Mouse (Mus musculus) brown adipose tissue, adult 24 weeks (tissue): ENCODE data around the gene Tsen15. TPM values are rescaled to one million over a fixed set of nuclear protein-coding genes. Genes with fewer than 3 reads are reported as not detected.
"Not testable (repeated sequence)": the region's sequence is repeated elsewhere in the genome, so short reads cannot be mapped to it uniquely, and the experiment has no call there.

Source experiments
- H3K27ac ChIP-seq: fragments of 200-500 bp; replicated peaks from 2 replicates; pipeline ENCODE4 v1.5.1; 2012; ENCODE audit warnings: low read depth, mild to moderate bottlenecking, low read length
- H3K4me1 ChIP-seq: fragments of 200-500 bp; 2 replicates; pipeline ENCODE4 v1.6.1; 2012; ENCODE audit warnings: low read length, mixed read lengths; ENCODE audit not compliant: control insufficient read depth, insufficient read depth, insufficient read length
- H3K4me3 ChIP-seq: fragments of 200-500 bp; 2 replicates; pipeline ENCODE4 v1.5.1; 2012; ENCODE audit warnings: low read depth, mild to moderate bottlenecking, low read length, moderate library complexity; ENCODE audit not compliant: insufficient read depth
- polyA plus RNA-seq: library from polyadenylated mRNA; stranded (reverse); fragments of >200 nt; gene quantifications from 2 replicates; pipeline ENCODE4 v1.2.4, GENCODE M21; 2012; ENCODE audit not compliant: missing spikeins, insufficient read depth, insufficient read length

Tsen15 gene
- polyA plus RNA-seq, 1 experiment: 9.6 TPM

DNA sequence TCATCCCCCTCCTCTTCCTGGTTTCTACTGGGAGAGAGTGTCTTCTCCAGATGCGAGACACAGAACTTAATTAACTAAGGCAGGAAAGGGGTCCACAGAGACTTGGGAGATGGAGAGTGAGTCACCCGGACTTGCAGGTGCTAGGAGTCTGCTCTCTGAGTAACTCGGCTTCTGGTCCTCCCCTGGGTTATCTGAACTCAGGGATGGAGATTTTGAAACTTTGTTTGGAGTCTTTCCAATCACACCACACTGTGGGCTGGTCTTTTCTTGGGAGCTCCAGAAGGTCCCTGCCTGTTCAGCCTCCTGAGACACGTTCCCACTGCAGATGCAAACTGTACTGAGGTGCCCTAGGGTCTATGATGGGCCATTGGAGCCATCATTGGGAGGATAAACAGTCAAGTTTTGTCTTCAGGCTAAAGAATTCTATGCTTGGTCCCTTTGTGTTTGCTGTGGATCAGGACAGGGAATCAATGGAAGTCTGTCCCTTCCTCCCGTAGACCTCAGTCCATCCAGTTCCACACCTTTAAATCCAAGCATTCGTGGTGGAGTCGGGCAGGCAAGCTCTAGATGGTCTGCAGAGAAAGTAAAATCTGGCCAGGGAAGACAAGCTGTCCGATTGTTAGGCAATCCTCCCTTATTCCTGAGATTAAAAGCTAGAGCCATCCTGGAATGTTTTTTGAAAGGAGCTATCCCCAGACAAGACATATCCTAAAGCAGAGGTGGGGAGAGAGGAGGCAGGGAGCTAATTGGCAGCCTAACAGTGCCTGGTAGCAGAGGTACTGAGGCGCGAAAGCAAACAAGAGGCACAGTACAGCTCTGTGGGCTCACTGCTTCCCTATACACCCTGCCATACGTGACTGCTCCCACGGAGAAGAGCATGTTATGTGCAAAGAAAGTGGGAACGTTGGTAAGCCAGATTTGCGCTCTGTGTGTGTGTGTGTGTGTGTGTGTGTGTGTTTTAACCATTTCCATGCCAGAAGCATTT is 14.4 kb upstream of the Tsen15 start:
- H3K27ac ChIP-seq: peak overlapping the region; percentile 27; the same call in 1 of the 2 replicates
- H3K4me1 ChIP-seq: no peaks in the 10 kb centered on the region; the same call in 1 of the 2 replicates
- peak overlapping the region; percentile 69 for H3K4me3 ChIP-seq

DNA sequence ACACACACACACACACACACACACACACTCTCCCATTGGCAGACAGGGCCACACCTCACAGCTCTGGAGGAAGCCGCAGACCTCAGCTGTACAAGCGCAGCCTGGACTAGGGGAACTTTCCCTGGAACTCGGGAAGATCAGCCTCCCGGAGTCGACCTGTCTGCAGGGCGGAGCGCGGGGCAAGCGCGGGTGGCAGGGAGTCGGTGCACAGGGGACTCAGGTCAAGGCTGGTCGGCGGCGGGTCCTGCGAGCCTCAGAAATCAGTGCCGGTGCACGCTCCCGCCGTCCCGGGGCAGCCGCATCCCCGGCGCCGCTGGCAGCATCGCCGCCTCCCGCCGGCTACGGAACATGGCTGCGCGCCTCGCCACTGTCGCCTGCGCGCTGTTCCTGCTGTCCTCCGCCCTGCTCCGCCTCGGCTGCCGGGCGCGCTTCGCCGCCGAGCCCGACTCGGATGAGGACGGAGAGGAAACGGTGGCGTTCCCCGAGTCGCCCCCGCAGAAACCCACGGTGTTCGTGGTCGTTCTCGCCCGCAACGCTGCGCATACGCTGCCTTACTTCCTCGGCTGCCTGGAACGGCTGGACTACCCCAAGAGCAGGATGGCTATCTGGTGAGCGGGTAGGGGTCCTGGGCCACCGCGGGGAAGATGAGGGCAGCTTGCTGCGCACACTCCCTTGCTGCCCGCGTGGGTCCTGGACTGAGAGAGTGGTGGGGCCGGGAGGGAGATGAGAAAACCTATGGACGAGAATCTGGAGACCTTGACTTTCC is 13.5 kb upstream of the Tsen15 start, which contains the start of gene Colgalt2:
Colgalt2 (plus strand) TSS at position 41 of the 766 bp plus-strand sequence.
- peak within 1 kb of the TSS; percentile 69 for H3K4me3 ChIP-seq
- peak within 1 kb of the TSS; percentile 27 for H3K27ac ChIP-seq
- H3K4me1 ChIP-seq: no peaks in the 10 kb centered on the region; the same call in 1 of the 2 replicates

DNA sequence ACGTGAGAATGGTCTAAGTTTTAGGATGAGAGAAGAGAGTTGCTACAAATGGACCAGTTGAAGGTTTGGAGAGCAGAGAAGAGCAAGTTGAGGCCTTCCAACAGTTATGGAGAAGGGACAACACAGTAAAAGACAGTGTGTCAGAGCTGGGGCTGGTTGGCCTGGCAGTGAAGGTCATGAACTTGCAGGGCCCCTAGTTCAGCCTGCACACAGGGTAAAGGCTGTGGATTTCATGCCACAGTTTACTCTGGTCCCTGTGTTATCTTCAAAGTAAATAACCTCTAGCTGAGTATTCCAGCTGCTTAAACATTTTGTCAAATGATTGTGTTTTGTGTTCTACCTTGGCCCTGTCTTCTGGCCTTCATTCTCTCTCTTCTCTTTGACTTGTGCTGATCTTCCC is 12.2 kb upstream of the Tsen15 start:
- Histone ChIP-seq H3K4me3 (no peak overlapping the region), H3K27ac (no peak overlapping the region), H3K4me1 (no peaks in the 10 kb centered on the region; the same call in 1 of the 2 replicates)

DNA sequence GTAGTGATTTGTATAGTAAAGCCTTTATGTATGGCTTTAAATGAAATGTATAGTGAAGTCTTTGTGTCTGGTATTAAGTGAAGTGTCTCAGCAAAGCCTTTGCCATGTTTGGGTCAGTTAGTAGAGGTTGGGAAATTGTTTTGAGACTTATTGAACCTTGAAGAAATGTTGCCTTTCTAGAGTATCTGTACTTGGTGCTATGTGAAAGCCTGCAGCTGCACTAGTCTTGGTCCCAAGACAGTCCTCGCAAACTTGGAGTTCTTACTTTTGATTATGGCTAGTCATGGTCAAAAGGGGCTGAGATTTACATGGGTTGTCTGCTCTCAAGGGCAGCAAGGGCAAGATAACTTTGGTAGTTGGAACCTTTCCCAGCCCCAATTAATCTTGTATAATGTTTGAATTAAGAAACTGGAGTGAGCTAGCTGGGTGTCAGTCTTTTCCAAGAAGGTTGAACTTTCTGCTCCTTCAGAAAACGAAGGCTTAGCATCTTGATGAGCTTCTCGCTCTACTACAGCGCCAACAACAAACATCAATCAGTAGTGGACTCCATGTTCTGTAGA is 8.5 kb upstream of the Tsen15 start:
- Histone ChIP-seq H3K4me1 (no peaks in the 10 kb centered on the region), H3K27ac (no peak overlapping the region), H3K4me3 (no peak overlapping the region)

DNA sequence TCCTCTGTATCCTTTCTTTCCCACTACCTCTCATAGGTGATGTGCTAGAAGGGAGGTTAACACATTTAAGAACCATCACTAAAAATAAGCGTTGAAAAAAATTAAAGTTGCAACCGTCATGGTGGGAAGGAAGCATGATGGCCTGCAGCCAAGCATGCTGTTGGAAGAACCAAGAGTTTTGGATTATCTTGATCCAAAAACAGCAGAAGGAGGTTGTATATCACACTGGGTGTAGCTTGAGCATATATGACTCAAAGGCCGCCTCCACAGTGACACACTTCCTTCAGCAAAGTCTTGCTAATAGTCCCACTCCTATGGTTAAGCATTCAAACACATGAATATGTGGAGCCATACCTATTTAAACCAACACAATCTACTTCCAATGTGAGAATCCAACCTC is 7.6 kb upstream of the Tsen15 start:
- Histone ChIP-seq H3K27ac (no peak overlapping the region), H3K4me1 (no peaks in the 10 kb centered on the region), H3K4me3 (no peak overlapping the region)

DNA sequence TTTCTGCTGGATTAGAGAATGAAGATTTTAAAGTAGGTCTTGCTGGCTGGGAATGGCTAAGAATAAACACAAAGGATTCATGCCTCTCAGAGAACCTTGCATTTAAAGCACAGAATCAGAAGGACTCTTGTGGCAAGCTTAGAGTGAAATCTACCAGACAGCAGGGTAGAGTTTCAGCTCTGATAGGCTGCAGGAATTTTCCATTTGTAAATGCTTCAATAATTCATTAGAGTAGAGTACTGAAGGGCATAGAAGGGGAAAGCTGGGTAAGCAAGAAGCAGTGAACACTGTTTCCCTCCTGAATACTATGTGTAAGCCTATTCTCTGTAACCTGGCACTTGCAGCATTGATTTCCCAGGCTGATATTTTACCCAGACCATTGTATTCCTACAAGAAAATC is 2.8 kb upstream of the Tsen15 start:
- Histone ChIP-seq H3K4me1 (no peaks in the 10 kb centered on the region), H3K4me3 (no peak overlapping the region), H3K27ac (no peak overlapping the region)

DNA sequence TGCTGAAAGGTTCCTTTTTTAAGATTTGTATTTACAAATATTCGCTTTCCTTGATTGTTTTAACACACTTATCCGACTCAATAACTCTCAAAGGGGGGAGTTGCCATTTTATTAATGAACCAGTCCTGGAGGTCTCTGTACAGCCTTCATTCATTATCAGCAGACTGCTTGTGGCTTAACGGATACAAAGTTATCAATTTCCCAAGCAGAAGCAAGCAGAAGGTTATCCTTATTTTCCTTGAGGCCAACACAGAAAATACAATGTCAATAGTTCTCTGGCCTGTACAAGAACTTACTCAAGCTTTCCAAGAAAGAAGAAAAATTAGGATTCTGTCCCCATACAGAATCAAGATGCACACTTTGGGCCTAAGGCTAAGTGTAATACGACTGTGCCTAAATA is 795 bp downstream of the Tsen15 start:
- H3K27ac ChIP-seq, H3K4me1 ChIP-seq: not testable (repeated sequence)
- H3K4me3 ChIP-seq: peak overlapping the region; percentile 78

DNA sequence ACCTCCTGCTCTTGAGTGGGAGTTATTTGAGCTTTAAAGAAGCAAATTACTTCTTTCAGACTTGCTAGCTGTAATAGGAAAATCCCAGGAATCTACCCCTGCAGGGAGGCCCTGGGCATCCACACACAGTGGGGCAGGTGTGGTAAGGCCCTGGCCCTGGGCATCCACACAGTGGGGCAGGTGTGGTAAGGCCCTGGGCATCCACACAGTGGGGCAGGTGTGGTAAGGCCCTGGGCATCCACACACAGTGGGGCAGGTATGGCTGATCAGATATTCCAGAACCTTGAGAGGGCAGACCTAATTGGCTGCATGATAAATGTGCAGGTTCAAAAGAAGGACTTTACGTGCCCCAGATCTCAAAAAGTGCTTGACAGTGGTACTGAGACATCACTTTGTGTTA is 1.9 kb downstream of the Tsen15 start:
- no peak overlapping the region for H3K4me3 ChIP-seq
- H3K4me1 ChIP-seq: no peaks in the 10 kb centered on the region
- no peak overlapping the region for H3K27ac ChIP-seq

DNA sequence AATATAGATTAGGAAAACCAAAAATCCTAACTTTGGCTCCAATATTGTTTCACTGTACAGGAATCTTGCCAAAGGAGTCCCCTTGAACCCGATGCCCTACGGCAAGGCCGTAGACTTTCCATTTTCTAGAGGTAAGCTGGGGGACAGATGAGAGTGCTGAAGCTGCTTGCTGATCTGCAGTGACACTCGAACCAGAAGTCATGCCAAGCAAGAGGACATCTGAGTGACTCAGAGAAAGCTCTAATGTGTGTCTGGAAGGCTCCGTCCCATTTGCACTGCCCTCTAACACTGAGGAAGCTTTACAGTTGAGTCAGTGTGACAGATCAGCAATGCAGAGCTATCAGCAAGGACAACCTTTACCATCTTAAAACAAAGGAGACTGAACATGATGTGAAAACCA is 8.2 kb downstream of the Tsen15 start:
- no peaks in the 10 kb centered on the region for H3K4me1 ChIP-seq
- H3K4me3 ChIP-seq: no peak overlapping the region
- H3K27ac ChIP-seq: no peak overlapping the region

DNA sequence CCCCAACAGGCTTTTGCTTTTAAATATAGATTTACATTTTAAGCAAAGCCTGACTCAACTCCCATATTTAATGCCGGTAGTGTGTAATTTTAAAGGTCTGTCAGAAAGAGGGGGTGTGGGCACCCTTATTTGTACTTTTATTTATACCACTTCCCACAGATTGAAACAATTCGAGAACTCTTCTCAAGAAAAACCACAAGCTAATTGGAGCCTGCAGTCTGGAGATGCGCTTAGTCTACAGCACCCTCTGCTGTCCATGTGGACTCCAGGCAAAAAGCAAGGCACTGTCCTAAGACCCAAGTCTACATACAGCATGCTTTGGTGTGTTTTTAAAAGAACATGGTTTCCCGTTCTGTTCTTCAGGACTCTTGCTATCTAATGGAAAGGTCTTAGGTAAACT is 17.3 kb downstream of the Tsen15 start:
- H3K4me3 ChIP-seq: no peak overlapping the region
- H3K4me1 ChIP-seq: no peaks in the 10 kb centered on the region
- H3K27ac ChIP-seq: no peak overlapping the region

DNA sequence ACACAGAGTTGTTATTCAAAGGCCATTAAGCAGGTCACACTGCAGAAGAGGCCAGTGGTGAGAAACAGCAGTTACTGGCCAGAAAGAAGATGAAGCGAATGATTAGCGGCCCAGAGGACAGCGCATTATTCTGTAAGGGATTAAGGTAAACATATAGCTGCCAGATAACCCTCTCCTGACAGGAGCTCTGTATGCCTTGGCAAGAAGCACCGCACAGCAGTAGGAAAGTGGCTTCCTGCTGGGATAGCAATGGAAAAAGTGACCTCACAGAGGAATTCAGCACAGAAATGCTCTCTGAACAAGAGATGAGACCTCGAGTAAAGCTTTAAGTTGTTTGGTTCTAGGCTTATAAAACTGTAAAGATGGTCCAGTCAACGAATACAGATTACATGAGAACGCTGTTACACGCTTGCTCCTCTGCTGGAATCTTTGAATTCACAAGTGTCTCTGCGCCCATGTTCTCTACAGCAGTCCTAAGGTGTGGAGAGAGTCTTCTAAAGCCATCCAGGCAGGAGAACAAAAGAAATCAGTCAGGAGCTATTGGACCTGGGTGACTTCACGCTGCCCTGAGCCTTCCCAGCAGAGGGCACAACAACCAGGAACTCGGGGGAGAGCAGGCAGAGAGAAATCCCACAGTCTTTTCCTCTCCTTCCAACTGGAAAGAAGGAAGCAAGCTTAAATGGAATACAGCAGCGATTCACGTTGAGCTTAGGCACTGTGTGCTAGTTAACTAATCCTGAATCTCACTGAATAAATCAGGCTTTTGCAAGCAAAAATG is 18.0 kb downstream of the Tsen15 start:
- Histone ChIP-seq H3K27ac (no peak overlapping the region), H3K4me1 (no peaks in the 10 kb centered on the region), H3K4me3 (no peak overlapping the region)

DNA sequence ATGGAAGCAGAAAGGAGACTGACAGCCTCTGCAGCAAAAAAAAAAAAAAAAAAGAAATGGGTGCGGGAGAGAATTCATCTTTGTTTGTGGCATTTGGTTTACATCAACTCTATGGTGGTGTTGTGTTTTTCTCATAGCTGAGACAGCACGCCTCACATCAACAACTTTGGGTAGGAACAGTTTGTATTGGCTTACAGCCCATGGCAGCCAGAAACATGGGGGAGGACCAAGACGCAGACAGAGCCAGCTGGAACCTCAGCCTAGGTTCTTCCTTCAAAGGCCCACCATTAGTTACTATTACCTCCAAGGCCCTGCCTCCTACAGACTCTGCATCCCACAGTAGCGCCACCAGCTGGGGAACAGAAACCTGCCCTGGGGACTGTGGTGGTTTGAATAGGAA is 29.8 kb downstream of the Tsen15 start:
- Histone ChIP-seq H3K27ac (no peak overlapping the region), H3K4me3 (no peak overlapping the region), H3K4me1 (no peaks in the 10 kb centered on the region)

DNA sequence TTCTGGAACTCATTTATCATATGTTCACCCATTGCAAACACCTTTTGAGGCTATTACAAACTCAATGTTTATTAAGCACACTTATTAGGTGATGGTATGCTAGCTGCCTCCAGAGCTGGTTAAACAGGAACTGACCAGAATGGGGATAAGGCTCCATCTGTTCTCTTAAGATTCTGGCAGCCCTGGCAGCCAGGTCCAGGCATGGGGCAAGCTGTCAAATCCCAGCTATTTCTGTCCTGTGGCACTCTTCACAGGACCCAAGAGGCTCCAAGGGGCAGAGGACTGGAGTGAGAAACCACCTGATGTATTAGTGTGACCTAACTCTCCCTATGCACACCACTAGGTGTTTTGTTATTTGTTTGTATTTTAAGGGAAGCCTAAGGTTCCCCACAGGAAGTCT is 38.5 kb downstream of the Tsen15 start:
- no peak overlapping the region for H3K27ac ChIP-seq

DNA sequence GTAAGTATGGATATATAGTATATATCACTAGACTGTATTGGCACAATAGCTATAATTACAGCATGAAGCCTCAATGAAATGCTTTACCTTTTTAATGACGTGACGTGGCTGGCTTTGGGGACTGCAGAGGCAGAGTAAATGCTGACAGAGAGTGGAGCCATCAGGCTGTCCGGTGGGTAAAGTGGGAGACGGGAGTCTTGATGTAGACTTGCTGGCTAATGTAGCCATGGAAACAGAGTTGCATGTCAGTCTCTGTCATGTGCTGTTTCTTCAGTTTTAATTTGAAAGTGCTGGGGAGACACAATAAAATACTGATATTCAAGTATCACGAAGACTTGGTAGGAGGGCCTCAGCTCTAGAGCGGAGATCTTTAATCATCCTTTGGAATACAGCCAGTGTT is 62.5 kb downstream of the Tsen15 start:
- Histone ChIP-seq H3K27ac (no peak overlapping the region), H3K4me3 (no peak overlapping the region), H3K4me1 (no peaks in the 10 kb centered on the region)

More for the DNA sequence above, 38.5 kb downstream of the Tsen15 start:
- Histone ChIP-seq H3K4me1 (no peaks in the 10 kb centered on the region), H3K4me3 (no peak overlapping the region)
